Mouse (Mus musculus) ovary, adult 18-20 months (tissue): ENCODE measurements around the gene Exosc9.

Experiments used
- DNase-seq: peaks from one replicate; pipeline ENCODE4 v3.0.0; 2022; ENCODE audit warnings: low spot score, mixed read lengths

Gene Exosc9

GRCm38 (mm10) chr3:36552406-36553047, at the start of gene Exosc9:
Gene Exosc9 (plus strand): TSS chr3:36552606.
- DNase-seq = peak; percentile 83

GRCm38 (mm10) chr3:36505306-36505705, 47.1 kb upstream of the Exosc9 start:
- DNase-seq = no peak

GRCm38 (mm10) chr3:36505809-36506735, 46.3 kb upstream of the Exosc9 start:
- no peak for DNase-seq

GRCm38 (mm10) chr3:36511491-36511890, 40.9 kb upstream of the Exosc9 start:
- no peak for DNase-seq

- no peak for DNase-seq
Observed at GRCm38 (mm10) chr3:36516196-36516595, 36.2 kb upstream of the Exosc9 start.

GRCm38 (mm10) chr3:36521073-36522060, 31.0 kb upstream of the Exosc9 start, which contains the start of gene Gm11549:
Gene Gm11549 (minus strand): TSS chr3:36521813.
- DNase-seq = no peak

GRCm38 (mm10) chr3:36522137-36522536, 30.3 kb upstream of the Exosc9 start:
- no peak for DNase-seq

GRCm38 (mm10) chr3:36524466-36524865, 27.9 kb upstream of the Exosc9 start:
- DNase-seq = no peak

GRCm38 (mm10) chr3:36530345-36530744, 22.1 kb upstream of the Exosc9 start:
- DNase-seq = no peak

GRCm38 (mm10) chr3:36530781-36531180, 21.6 kb upstream of the Exosc9 start:
- no peak for DNase-seq

- no peak for DNase-seq
Observed at GRCm38 (mm10) chr3:36531242-36531641, 21.2 kb upstream of the Exosc9 start.

GRCm38 (mm10) chr3:36531979-36532542, 20.3 kb upstream of the Exosc9 start:
- DNase-seq = no peak

GRCm38 (mm10) chr3:36532738-36533137, 19.7 kb upstream of the Exosc9 start:
- no peak for DNase-seq

- no peak for DNase-seq
Observed at GRCm38 (mm10) chr3:36533201-36533672, 19.2 kb upstream of the Exosc9 start.

- DNase-seq = no peak
Observed at GRCm38 (mm10) chr3:36536041-36536440, 16.4 kb upstream of the Exosc9 start.

- DNase-seq = no peak
Observed at GRCm38 (mm10) chr3:36537701-36538470, 14.5 kb upstream of the Exosc9 start.

- DNase-seq = no peak
Observed at GRCm38 (mm10) chr3:36540756-36541155, 11.7 kb upstream of the Exosc9 start.

GRCm38 (mm10) chr3:36541399-36541798, 11.0 kb upstream of the Exosc9 start:
- no peak for DNase-seq

GRCm38 (mm10) chr3:36544961-36545360, 7.4 kb upstream of the Exosc9 start:
- DNase-seq = no peak

- no peak for DNase-seq
Observed at GRCm38 (mm10) chr3:36551343-36551742, 1.1 kb upstream of the Exosc9 start.
